Mouse (Mus musculus): Measurements from ENCODE around the gene C2cd4d.

C2cd4d gene

GRCm38 (mm10) chr3:94362138-94362537 lies at the start of gene C2cd4d:
Gene C2cd4d (plus strand): TSS chr3:94362438.
- DNase-seq (ENCODE audit: low spot score in 2 of 2) = no peak

DNA sequence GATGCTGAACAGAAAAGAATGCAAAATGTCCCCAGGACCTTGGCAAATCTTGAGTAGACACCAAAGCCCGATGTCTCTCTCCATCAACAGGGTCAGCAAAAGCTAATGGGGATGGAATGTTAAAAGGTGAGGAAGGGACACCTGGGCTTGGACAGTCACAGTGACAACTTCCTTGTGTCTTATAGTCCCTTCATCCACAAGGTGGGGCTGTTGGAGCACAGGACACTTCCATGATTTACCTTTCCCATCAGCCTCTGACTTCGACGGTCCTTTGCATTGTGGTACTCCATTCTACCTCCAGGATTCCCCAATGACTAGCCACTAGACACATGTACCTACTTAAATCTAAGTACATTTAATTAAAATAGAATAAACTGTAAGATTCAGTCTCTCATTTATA lies 33.6 kb upstream of the C2cd4d start:
- no peak for DNase-seq (ENCODE audit: low spot score in 2 of 2)

DNA sequence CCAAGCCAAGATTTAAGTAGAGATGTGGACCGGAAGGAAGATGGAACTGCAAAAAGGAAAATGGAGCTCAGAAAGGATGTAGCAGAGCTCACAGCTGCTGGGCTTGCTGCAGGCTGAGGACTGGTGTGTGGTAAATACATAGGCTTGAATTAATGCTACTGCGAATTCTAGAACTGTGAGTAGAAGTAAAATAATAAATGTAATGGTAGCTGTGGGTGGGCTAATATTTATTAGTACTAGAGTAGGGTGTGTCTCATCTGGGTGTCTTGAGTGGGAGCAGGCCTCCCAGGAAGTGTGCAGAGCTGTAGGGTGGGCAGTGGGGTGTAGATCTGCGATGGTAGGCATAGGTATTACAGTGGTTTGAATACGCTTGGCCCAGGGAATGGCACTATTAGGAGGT lies 27.8 kb upstream of the C2cd4d start:
- no peak for DNase-seq (ENCODE audit: low spot score in 2 of 2)

- DNase-seq (ENCODE audit: low spot score in 2 of 2) = no peak
Measured at GRCm38 (mm10) chr3:94338522-94338921, 23.7 kb upstream of the C2cd4d start.

- no peak for DNase-seq (ENCODE audit: low spot score in 2 of 2)
Measured at GRCm38 (mm10) chr3:94341959-94342422, 20.2 kb upstream of the C2cd4d start, which contains the start of gene Them5. Gene Them5 (plus strand): TSS chr3:94342099.

GRCm38 (mm10) chr3:94342552-94342951 lies 19.7 kb upstream of the C2cd4d start:
- no peak for DNase-seq (ENCODE audit: low spot score in 2 of 2)

DNA sequence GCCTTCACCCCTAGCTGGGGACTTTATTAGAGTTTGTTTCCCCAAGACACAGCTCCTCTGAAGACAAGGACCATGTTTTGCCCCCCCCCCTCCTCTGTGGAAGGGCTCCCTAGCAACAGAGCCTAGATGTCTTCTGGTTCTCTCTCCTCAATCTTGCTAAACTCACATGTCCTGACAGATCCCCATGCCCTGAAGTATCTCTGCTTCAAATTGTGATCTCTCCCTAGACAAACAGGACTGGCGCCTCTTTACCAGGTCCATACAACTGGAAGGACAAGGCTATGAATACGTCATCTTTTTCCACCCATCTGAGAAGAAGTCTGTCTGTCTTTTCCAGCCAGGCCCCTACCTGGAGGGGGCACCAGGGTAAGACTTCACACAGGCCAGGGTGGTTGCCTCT lies 18.1 kb upstream of the C2cd4d start:
- DNase-seq (ENCODE audit: low spot score in 2 of 2) = no peak

- DNase-seq (ENCODE audit: low spot score in 2 of 2) = no peak
Measured at GRCm38 (mm10) chr3:94344897-94345296, 17.3 kb upstream of the C2cd4d start.

DNA sequence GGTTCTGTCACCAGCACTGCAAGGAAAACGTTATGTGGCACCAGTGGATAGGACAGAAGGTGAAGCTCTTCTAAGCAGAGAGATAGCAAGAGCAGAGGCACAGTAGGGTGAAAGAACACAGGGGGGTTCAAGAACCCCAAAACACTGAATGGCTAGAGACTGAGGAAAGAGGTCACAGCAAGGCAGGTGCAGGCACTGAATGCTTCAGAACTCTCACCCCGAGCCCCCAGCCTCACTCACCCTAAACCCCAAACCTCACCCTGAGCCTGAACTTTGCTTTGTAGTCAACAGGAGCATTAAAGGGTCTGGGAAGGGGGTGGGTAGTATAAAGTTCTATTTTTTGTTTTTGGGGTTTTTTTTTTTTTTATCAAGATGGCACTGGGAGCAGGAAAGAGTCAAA lies 14.1 kb upstream of the C2cd4d start:
- DNase-seq (ENCODE audit: low spot score in 2 of 2) = no peak

DNA sequence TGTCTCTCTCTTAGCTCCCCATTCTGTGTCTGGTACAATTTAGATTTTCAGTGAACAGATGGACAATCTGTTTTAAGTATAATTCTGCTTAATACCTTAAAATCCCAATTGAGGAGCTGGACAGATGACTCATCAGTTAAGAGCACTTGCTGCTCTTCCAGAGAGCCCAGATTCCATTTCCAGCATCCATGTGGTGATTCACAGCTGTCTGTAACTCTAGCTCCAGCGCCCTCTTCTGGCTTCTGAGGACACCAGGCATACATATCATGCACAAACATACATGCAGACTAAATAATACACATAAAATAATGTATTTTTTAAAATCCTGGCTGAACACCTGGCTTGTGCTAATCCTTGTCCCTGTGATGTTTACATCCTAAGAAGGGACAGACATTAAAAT lies 1.4 kb upstream of the C2cd4d start:
- DNase-seq (ENCODE audit: low spot score in 2 of 2) = no peak

GRCm38 (mm10) chr3:94363291-94364153 lies 1.3 kb downstream of the C2cd4d start:
- DNase-seq (ENCODE audit: low spot score in 2 of 2) = no peak

DNA sequence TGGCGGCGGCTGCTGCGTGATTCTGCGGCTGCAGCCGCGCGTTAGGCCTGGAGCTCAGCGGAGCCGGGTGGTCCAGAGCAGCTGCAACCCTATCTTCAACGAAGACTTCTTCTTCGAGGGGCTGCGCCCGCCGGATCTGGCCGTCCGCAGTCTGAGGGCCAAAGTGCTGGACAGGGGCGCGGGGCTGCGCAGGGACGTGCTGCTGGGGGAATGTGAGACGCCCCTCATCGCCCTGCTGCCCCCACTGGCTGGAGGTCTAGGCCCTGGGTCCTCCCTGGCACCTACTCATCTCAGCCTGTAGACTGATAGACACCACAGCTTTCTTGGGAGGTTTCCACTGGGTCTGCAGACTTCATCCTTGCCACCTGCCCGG lies 1.9 kb downstream of the C2cd4d start:
- no peak for DNase-seq (ENCODE audit: low spot score in 2 of 2)

- DNase-seq (ENCODE audit: low spot score in 2 of 2) = peak; percentile 47 to 58
Measured at GRCm38 (mm10) chr3:94366761-94367160, 4.5 kb downstream of the C2cd4d start.

DNA sequence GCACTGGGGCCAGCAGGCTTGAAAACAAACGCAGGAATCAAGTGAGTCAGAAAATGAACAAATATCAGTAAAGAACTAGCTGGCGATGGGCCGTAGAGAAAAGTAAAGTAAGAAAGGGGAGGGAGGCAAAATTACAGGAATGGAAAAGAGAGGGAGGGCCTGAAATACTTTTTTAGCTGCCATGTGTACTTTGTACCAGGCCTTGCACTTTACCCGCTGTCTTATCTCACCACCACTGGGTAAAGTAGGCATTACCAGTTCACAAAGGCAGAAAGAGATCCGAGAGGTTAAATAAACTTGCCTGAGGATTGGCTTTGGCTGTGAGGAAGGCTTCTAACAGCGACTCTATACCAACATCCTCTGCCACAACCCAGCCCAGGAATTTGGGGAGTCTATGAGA lies 5.3 kb downstream of the C2cd4d start:
- DNase-seq (ENCODE audit: low spot score in 2 of 2) = no peak

GRCm38 (mm10) chr3:94368631-94369030 lies 6.4 kb downstream of the C2cd4d start:
- no peak for DNase-seq (ENCODE audit: low spot score in 2 of 2)

- DNase-seq (ENCODE audit: low spot score in 2 of 2) = no peak
Measured at GRCm38 (mm10) chr3:94369709-94370108, 7.5 kb downstream of the C2cd4d start.

DNA sequence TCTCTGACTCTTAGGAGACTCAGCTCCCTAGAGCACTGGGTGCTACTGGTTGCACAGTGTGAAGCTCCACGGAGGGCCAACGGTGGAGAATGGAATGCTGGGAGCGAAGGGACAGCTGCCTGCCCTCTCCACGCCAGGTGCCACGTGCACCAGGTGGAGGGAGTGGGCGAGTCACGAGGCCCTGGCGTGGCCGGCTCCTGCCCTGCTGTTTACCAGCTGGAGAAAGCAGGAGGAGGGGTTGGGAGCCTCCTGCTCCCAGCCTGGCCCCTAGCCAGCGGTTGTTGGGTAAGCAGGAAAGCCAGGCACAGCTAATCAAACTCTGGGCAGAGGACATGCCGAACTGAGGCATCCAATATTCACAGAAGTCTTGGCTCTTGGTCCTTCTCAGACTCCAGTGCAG lies 9.4 kb downstream of the C2cd4d start:
- DNase-seq (ENCODE audit: low spot score in 2 of 2) = peak; percentile 73 to 86

DNA sequence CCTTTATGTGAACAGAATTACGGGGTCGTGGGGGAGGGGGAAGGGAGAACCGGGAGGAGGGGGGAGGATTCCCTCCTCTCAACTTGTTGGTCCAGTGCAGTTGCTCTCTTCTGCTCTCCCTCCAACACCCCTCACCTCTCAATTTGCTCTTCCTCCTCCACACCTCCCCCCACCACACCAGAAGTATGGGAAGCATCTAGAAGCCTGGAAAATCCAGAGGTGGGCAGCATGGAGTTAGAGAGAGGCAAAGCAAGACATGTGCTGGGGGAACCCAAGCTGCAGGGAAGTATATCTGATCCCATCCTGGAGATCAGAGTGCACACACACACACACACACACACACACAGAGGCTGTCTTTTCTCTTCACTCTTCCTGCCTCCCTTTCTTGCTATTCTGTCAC lies 9.8 kb downstream of the C2cd4d start:
- no peak for DNase-seq (ENCODE audit: low spot score in 2 of 2)

DNA sequence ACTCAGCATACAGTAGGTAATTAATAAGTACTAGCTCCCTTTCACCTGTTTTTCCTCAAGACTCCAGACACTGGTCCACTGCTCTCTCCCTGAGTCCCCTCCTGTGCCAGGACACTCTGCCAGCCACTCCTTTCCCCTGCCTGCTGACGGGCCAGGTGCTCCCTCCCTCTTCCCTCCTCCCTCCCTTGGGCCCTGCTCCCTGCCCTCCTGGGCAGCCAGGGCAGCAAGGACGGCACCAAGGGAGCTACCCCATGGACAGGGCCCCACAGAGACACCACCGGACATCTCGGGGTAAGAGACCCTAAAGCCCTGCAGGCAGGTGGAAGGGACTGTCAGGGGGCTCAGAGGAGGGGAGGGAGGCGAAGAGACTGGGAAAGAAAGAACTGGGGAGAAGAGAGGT lies 10.4 kb downstream of the C2cd4d start, which contains the start of gene Rorc:
Gene Rorc, plus strand, starts transcription at position 154 of the 400 bp plus-strand sequence.
- DNase-seq (ENCODE audit: low spot score in 2 of 2) = peak; percentile 57 to 60

DNA sequence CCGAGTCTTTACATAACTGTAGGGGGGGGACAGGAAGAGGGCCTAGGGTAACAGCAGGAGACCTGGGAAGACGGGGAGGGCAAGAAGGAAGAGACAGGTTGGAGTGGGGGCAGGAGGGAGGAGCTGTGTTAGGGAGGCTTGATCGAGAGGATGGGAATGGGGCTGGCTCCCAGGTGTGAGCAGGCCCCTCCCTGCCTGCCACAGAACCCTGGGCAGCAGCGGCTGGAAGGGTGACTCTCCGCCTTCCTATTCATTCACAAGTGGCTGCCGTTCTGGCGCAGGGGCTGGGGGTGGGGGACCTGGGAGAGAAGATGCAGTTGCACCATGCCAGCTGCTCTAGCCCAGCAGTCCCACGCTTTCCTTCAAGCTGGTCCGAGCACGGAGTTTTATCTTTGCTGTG lies 10.9 kb downstream of the C2cd4d start:
- DNase-seq (ENCODE audit: low spot score in 2 of 2) = no peak

DNA sequence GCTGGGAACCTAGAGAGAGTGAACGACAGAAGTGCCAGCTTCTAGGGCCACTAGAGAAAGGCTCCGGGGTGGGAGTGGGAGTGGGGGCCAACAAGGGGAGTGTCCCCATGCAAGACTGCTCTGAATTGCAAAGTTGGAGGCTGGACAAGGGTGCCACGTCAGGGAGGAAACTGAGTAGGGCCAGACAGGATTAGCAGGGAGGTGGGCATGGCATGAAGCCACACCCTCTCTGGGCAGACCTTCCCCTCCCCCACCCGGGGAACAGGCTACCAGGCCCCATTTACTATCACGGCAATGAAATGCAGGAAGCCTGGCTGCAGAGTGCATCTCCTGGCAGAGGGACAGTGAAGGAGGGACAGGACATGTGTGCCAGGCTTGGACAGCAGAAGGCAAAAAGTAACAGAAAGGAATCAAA lies 11.4 kb downstream of the C2cd4d start:
- no peak for DNase-seq (ENCODE audit: low spot score in 2 of 2)

DNA sequence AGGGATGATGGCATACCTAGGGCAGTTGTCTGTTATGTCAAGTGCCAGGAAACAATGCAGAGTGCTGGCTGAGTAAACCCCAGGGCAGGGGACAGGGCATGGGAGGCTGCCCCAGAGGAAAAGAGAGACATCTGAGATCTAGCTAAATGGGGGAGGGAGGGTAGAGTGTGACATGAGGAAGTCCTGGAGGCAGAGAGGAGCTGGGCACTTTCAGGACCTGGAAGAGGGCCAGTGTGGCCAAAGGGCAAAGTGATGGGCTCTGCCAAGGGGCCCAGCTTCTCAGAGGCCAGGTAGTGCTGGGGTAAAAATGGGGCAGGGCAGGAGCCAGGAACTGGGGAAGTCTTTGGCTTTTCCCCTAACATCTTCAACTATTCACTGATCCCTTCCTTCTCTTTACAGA lies 12.4 kb downstream of the C2cd4d start:
- DNase-seq (ENCODE audit: low spot score in 2 of 2) = no peak

DNA sequence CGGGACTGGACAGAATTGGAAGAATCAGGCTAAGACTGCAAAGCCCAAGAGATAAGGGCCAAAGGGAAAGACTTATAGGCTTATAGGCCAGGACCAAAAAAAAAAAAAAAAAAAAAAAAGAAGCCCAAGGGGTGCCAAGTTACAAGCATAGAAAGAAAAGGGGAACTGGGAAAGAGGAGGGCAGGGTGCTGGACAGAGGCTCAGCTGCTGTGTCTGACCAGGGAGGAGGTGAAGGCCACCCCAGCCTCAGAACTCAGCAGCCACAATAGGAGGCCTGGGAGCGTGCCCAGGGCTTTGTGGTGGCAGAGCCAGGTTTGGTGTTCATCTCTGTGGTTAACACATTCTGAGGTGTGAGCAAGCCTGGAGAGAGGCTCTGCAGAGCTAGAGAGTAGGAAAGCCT lies 12.9 kb downstream of the C2cd4d start:
- DNase-seq (ENCODE audit: low spot score in 2 of 2) = no peak

- no peak for DNase-seq (ENCODE audit: low spot score in 2 of 2)
Measured at GRCm38 (mm10) chr3:94375861-94376260, 13.6 kb downstream of the C2cd4d start.
